Mouse (Mus musculus) left cerebral cortex, postnatal 36 days (tissue): ENCODE results near the gene Sos1. TPM values are rescaled to one million over a fixed set of nuclear protein-coding genes. Genes with fewer than 3 reads are reported as not detected.
"Not testable (repeated sequence)": the region's sequence is repeated elsewhere in the genome, so short reads cannot be mapped to it uniquely, and the experiment has no call there.

Source experiments
- DNase-seq, 2 experiments: peaks; one replicate each; pipeline ENCODE4 v3.0.0; 2021 to 2022; ENCODE audit warnings: low spot score in 2 of 2, mixed read lengths in 1 of 2
- intact Hi-C: fragments of 180-260 bp; cut with DNase I; formaldehyde crosslinking; loops from one replicate; pipeline ENCODE4 v1.15.1; 2025
- total RNA-seq, 2 experiments: library from RNA; stranded (reverse); gene quantifications; 2 replicates each; pipeline ENCODE4 v1.2.3; 2021

The Sos1 gene
- total RNA-seq, 2 experiments from 2014 or later, result 29.8 to 33.6 TPM

GRCm38 (mm10) chr17:80434430-80434829 lies 45.8 kb downstream of the Sos1 start:
- DNase-seq, result peak in 1 of 2 experiments; percentile 20
- intact Hi-C loops, result no loop called here

GRCm38 (mm10) chr17:80431997-80432396 lies 48.3 kb downstream of the Sos1 start:
- intact Hi-C loops, result no loop called here

GRCm38 (mm10) chr17:80427966-80428365 lies 52.3 kb downstream of the Sos1 start:
- DNase-seq, result no peak
- intact Hi-C loops, result no loop called here

More at GRCm38 (mm10) chr17:80431997-80432396, 48.3 kb downstream of the Sos1 start:
- no peak for DNase-seq

GRCm38 (mm10) chr17:80426901-80427300 lies 53.4 kb downstream of the Sos1 start:
- intact Hi-C loops, result no loop called here
- DNase-seq, result peak; percentile 24 to 34

- DNase-seq, result peak; percentile 15 to 22
- intact Hi-C loops, result no loop called here
Observed at GRCm38 (mm10) chr17:80426171-80426570, 54.1 kb downstream of the Sos1 start.

GRCm38 (mm10) chr17:80420998-80421397 lies 59.3 kb downstream of the Sos1 start:
- DNase-seq, result no peak
- intact Hi-C loops, result no loop called here

- DNase-seq, result no peak
- intact Hi-C loops, result no loop called here
Observed at GRCm38 (mm10) chr17:80418572-80419210, 61.6 kb downstream of the Sos1 start.

- DNase-seq, result no peak
- intact Hi-C loops, result no loop called here
Observed at GRCm38 (mm10) chr17:80411182-80411581, 69.1 kb downstream of the Sos1 start.

- intact Hi-C loops, result no loop called here
Observed at GRCm38 (mm10) chr17:80398243-80398642, 82.0 kb downstream of the Sos1 start.

GRCm38 (mm10) chr17:80391423-80392403 lies 88.5 kb downstream of the Sos1 start:
- DNase-seq, result peak in 1 of 2 experiments; percentile 25
- intact Hi-C loops, result no loop called here

More at GRCm38 (mm10) chr17:80398243-80398642, 82.0 kb downstream of the Sos1 start:
- no peak for DNase-seq

GRCm38 (mm10) chr17:80390024-80390423 lies 90.2 kb downstream of the Sos1 start:
- intact Hi-C loops, result no loop called here

GRCm38 (mm10) chr17:80385671-80386070 lies 94.6 kb downstream of the Sos1 start:
- no peak for DNase-seq
- intact Hi-C loops, result no loop called here

More at GRCm38 (mm10) chr17:80390024-80390423, 90.2 kb downstream of the Sos1 start:
- no peak for DNase-seq

- intact Hi-C loops, DNase-seq: not testable (repeated sequence)
Observed at GRCm38 (mm10) chr17:80378386-80378785, 101.9 kb downstream of the Sos1 start.

GRCm38 (mm10) chr17:80373726-80374096 lies 106.5 kb downstream of the Sos1 start:
- no peak for DNase-seq
- intact Hi-C loops, result loop anchor here (5.0 kb wide), 1 partner anchor 81 kb away; the partner anchor contains the start of genes Dhx57 and Morn2

GRCm38 (mm10) chr17:80372989-80373725 lies 107.1 kb downstream of the Sos1 start, which contains the start of gene Gm10190:
Gene Gm10190, minus strand, starts transcription at chr17:80373541.
- peak; percentile 85 to 91 for DNase-seq
- intact Hi-C loops, result loop anchor here (5.0 kb wide), 1 partner anchor 81 kb away; the partner anchor contains the start of genes Dhx57 and Morn2

GRCm38 (mm10) chr17:80368606-80369005 lies 111.6 kb downstream of the Sos1 start:
- DNase-seq, result no peak
- intact Hi-C loops, result no loop called here

- DNase-seq, result no peak
- intact Hi-C loops, result no loop called here
Observed at GRCm38 (mm10) chr17:80367276-80367675, 113.0 kb downstream of the Sos1 start.

GRCm38 (mm10) chr17:80360245-80360644 lies 120.0 kb downstream of the Sos1 start:
- intact Hi-C loops, result no loop called here
- DNase-seq, result no peak

- no peak for DNase-seq
- intact Hi-C loops, result no loop called here
Observed at GRCm38 (mm10) chr17:80347234-80347633, 133.0 kb downstream of the Sos1 start.
